ENCODE assay signal across 26 mouse cellular contexts in the genomic region with DNA sequence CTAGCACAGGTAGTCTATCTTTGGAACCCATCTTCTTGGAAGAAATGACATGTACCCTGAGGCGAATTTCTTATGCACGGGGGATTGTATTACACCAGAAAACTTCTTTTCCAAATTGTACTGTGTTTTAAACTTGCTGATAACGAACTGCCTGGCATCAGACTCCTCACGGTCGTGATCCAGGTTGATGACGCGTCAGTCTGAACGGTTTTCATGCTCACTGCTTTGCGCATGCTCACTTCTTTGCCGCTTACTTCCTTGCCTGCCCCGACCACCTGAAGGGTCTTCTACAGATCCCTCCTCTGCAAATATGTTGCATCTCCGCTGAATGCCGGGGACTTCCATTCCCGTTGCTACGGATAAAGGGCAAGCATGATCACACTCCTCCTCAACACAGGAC.
"Had no signal": no experiment of that assay in that cellular context is flagged by ENCODE, and none has a peak within 500 bp of the region (broad histone marks: within the 10 kb centered on the region; RNA-seq: fewer than 3 reads in every experiment).

No protein-coding gene starts in this region.

- H3K4me3 ChIP-seq: embryonic facial prominence, embryonic 10.5 days; embryonic facial prominence, embryonic 12.5 days; embryonic facial prominence, embryonic 13.5 days; embryonic facial prominence, embryonic 15.5 days; erythroblast, embryonic 14.5 days; forebrain, embryonic 10.5 days; forebrain, embryonic 12.5 days; forebrain, embryonic 13.5 days; forebrain, embryonic 15.5 days; gastrocnemius, adult 2 months; heart, adult 2 months had no signal

- H3K36me3 ChIP-seq: embryonic facial prominence, embryonic 10.5 days; embryonic facial prominence, embryonic 12.5 days; embryonic facial prominence, embryonic 13.5 days; embryonic facial prominence, embryonic 15.5 days; forebrain, embryonic 10.5 days; forebrain, embryonic 12.5 days; forebrain, embryonic 15.5 days had no signal

- DNase-seq: cerebellum, adult 8-10 months; cerebellum, adult 9-10 months; cerebellum, adult 9-11 months; cerebellum, postnatal 10 days; cerebellum, postnatal 14 days; cerebellum, postnatal 25 days; cerebellum, postnatal 36 days; embryo, embryonic 11 days; forebrain, postnatal 0 days; gastrocnemius, adult 2 months; gastrocnemius, postnatal 10 days; gastrocnemius, postnatal 14 days; gastrocnemius, postnatal 25 days; gastrocnemius, postnatal 36 days; heart, adult 11 months; heart, adult 18-20 months; heart, adult 2 months had no signal

- H3K27me3 ChIP-seq: embryonic facial prominence, embryonic 12.5 days; embryonic facial prominence, embryonic 13.5 days; embryonic facial prominence, embryonic 15.5 days; forebrain, embryonic 12.5 days; forebrain, embryonic 13.5 days; forebrain, embryonic 15.5 days had no signal

- H3K4me1 ChIP-seq: forebrain, embryonic 13.5 days; forebrain, embryonic 15.5 days had no signal

- H3K27ac ChIP-seq: embryonic facial prominence, embryonic 10.5 days; embryonic facial prominence, embryonic 12.5 days; embryonic facial prominence, embryonic 13.5 days; embryonic facial prominence, embryonic 15.5 days; forebrain, embryonic 10.5 days; forebrain, embryonic 12.5 days; forebrain, embryonic 13.5 days; forebrain, embryonic 15.5 days; gastrocnemius, adult 2 months; heart, adult 2 months had no signal
